Mouse (Mus musculus): ENCODE measurements around the gene Gm5475.

GRCm38 (mm10) chr15:100468295-100469188, 46.6 kb downstream of the Gm5475 start, which contains the start of gene Letmd1:
- TF ChIP-seq CTCF (IDR thresholded peaks at IDR 0.05; ENCODE audit: insufficient read depth, low read depth, low read length) (peak; percentile 100), POLR2A (IDR thresholded peaks at IDR 0.05; ENCODE audit: insufficient read depth, low read depth, low read length) (peak; percentile 89)
